Mouse (Mus musculus): Measurements from ENCODE around the gene Col7a1.

Gene Col7a1

GRCm38 (mm10) chr9:108985710-108986109, 32.3 kb downstream of the Col7a1 start, which contains the start of gene Ucn2:
Gene Ucn2 (plus strand): TSS chr9:108986010.
- DNase-seq (ENCODE audit: low spot score): no peak

DNA sequence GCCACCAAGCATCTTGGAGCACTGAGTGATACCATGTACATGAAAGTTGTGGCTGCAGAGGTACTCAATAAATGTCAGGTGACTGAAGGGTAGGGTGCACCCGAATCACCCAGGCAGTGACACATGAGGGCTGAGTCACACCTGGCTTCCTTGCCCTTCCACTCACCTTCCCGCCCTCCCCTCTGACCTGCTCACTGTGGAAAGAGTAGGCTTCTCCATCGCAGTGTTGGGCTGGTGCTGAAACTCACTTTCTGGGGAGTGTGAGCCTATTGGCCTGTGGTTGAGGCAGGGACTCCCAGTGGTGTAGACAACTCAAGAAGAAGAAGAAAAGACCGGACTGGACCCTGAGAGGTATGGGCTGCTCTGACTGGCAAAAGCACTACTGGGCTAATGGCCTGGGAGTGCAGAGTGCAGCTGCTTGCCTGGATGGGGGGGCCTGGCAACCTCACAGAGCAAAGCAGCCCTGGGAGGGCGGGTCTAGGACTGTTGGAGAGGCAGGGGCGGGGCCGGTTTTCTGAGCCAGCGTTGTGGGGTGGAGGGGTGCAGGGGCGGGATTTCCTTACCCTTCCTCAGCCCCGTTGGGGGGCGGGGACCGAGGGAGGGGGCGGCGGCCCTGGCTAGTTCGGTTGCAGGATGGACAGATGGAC, 34.4 kb downstream of the Col7a1 start:
- DNase-seq (ENCODE audit: low spot score): no peak

DNA sequence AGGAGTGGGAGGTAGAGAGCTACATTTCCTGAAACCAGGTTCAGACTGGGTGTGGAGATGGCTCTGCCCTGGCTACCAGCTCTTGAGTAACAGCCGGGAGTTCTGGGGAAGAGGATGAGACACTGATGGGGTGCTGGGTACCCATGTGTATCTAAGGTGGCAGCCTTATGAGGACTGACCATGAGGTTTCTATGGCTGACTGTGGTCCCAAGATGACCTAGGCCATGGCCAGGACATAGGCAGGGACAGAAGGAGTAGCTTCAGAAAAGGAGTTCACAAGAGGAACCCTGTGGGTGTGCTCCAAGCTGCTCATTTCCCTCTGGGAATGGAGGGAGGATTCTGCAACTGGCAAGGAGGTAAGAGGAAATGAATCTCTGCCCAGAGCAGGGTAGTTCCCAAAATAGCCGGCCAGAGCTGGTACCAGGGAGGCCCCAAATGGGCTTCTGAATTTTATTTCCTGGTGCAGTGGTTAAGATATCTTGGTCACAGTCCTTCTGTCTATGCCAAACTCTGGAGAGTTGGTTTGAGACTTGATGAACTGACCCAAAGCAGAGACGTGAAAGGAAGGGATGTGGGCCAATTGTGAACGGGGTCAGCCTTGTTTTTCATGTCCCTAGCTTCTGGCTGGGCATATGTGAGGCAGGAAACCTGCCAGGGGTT, 36.5 kb downstream of the Col7a1 start:
- DNase-seq (ENCODE audit: low spot score): no peak

- no peak for DNase-seq (ENCODE audit: low spot score)
Observed at GRCm38 (mm10) chr9:108990462-108990820, 37.1 kb downstream of the Col7a1 start.

GRCm38 (mm10) chr9:108991428-108992084, 38.2 kb downstream of the Col7a1 start, which contains the start of gene Pfkfb4:
Gene Pfkfb4 (plus strand): TSS chr9:108991778.
- peak; percentile 98 for DNase-seq (ENCODE audit: low spot score)

DNA sequence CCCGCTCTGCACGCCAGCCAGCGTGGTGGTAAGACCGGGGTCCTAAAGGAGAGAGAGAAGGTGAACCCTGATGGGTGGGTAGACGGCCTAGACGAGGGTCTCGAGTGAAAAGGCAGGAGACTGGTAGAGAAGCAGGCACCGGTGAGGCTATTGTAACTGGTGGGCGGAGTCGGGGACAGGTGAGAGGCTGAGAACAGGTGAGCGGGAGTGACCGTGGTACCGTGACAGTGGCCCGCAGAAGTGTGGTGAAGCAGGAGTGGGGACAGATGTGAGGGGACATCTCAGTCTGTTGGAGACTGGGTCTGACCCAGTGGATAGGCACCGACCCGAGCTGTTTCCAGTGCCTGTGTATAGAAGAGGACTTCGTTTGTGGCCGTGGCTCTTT, 38.7 kb downstream of the Col7a1 start:
- DNase-seq (ENCODE audit: low spot score): no peak

DNA sequence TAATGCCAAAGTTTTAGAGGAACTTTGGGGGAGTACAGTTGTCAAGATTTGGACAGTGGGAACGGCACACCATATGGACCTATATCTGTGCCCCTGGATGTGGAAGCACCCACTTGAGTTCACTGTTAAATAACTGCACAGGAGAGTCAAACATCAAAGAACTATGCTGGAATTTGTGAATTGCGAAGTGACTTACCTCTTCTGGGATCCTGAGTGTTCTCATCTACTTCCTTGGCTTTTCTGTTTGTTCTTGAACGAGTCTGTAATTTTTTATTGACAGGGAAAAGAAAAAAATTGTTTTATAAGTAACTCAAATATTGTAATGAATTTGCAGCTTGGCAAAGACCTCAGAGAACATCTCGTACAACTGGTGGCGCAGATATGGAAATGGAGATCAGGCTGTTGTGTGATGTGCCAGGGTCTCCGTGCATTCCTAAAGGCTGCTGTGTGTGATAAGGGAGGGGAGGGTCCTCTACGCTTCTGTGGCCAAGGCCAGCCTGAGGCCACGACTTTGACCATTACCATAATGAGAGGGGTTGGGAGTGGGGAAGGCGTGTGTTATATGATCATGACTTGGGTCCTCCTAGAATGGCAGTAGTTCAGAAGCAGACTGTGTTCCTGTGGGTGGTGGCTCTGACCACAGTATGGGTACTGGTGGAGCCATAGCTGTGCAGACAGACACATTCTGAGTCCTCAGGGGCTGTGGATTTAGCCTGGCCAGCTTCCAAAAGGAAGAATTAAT, 39.4 kb downstream of the Col7a1 start:
- DNase-seq (ENCODE audit: low spot score): no peak

GRCm38 (mm10) chr9:108996411-108996810, 43.0 kb downstream of the Col7a1 start:
- DNase-seq (ENCODE audit: low spot score): no peak

GRCm38 (mm10) chr9:108998287-108999166, 45.1 kb downstream of the Col7a1 start:
- no peak for DNase-seq (ENCODE audit: low spot score)

GRCm38 (mm10) chr9:108999167-108999526, 45.8 kb downstream of the Col7a1 start:
- DNase-seq (ENCODE audit: low spot score): no peak

DNA sequence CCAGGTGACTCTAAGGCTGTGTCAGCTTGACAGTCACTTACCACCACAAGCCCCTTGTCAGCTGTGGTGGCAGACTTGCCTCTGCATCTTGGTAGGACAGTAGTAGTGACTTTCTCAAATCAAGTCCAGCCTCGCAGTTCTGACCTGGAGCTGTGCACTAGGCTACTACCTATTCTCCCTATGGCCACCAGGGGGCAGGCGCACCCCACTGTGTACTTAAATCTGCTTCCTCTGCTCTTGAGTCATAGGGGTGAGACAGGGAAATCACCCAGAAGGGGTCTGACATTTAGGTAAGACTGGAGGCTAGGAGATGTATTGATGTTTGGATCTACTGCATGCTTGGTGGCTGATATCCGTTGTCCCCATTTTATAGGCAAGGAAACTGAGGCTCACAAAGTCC, 47.3 kb downstream of the Col7a1 start:
- DNase-seq (ENCODE audit: low spot score): peak; percentile 76

DNA sequence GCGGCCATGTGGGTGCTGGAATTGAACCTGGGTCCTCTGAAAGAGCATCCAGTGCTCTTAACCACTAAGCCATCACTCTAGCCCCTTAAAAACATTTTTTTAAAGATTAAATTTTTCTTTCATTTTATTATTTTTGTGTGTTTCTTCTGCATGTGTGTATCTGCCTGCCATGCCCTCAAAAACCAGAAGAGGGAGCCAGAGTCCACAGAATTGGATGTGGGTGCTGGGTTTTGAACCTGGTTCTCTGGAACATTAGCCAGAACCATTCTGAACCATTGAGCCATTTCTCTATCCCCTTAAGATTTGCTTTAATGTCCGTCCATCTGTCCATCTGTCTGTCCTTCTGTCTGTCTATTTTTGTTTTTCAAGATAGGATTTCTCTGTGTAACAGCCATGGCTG, 49.8 kb downstream of the Col7a1 start:
- DNase-seq (ENCODE audit: low spot score): peak; percentile 60

- DNase-seq (ENCODE audit: low spot score): no peak
Observed at GRCm38 (mm10) chr9:109007025-109007780, 53.8 kb downstream of the Col7a1 start.

GRCm38 (mm10) chr9:109008081-109008480, 54.7 kb downstream of the Col7a1 start:
- no peak for DNase-seq (ENCODE audit: low spot score)

DNA sequence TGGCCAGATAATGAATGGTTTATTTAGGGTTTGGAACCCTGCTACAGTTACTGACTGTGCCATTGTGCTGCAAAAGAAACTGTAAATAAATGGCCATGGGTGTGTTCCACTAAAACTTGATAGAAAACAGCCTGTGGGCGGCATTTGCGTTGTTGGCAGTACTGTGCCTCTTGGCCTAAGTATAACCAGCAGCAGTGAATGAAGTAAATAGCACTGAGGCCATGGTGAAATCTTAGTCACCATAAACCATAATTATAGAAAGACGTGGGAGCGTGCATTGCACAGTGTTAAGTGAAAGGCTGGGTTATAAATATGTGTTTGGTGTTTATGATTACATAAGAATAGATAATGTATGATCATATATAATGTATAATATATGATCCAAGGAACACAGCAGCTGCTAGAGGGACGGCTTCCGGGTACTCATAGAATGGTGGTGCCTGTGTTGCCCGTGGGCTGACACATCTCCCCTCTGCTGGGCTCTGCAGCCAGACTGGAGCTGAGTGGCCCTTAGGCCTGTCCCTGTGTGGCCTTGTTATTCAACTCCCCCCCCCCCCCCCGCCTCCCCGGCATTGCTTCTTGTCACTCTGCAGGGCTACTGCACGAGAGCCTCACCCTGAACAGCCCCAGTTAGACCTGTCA, 55.7 kb downstream of the Col7a1 start:
- no peak for DNase-seq (ENCODE audit: low spot score)

DNA sequence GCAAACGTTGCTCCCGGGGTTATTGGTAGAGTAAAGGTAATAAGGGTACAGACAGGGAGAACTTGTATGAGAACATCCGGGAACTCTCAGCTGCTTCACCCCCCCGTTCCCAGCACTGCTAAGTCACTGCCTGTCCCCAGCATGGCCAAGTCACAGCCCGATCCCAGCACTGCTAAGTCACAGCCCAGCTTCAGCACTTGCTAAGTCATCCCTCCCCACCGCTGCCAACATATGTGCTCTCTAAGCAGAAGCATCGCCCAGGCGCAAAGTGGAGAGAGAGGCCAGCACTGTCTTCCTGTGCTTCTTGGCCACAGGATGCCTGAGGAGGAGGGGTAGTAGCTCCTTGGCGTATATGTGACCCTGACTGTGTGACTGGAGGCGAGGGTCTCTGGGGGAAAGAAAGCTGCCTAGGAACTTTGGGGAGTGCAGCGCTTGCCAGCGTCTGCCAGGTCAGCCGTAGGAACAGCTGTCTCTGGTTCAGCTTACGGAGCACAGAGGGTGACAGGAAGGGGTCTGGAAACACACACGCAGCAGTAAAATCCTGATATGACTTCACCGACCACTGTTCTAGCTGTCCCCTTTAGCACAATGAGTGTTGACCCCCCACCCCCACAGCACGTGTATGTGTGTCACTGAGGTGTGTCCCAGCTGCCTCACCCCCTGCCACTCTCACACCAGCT, 56.4 kb downstream of the Col7a1 start:
- DNase-seq (ENCODE audit: low spot score): no peak

GRCm38 (mm10) chr9:109010316-109010690, 56.9 kb downstream of the Col7a1 start:
- no peak for DNase-seq (ENCODE audit: low spot score)

DNA sequence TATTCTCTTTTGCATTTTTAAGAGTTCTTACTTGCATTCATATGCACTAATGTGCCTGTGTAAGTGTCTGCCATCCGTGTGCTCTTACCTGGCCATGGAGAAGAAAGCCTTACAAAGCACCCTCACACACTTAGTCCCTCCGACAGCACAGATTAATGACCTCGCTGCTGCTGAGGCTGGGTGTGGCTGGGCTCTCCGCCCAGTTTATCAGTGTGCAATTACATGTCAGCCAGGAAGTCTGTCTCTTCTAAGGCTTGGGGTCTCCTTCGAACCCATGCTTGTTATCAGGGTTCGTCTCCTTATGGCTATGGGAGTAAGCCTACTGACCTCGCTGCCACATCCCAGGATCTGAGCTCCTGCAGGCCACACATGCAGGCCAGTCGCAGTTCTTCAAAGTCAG, 62.0 kb downstream of the Col7a1 start:
- no peak for DNase-seq (ENCODE audit: low spot score)

DNA sequence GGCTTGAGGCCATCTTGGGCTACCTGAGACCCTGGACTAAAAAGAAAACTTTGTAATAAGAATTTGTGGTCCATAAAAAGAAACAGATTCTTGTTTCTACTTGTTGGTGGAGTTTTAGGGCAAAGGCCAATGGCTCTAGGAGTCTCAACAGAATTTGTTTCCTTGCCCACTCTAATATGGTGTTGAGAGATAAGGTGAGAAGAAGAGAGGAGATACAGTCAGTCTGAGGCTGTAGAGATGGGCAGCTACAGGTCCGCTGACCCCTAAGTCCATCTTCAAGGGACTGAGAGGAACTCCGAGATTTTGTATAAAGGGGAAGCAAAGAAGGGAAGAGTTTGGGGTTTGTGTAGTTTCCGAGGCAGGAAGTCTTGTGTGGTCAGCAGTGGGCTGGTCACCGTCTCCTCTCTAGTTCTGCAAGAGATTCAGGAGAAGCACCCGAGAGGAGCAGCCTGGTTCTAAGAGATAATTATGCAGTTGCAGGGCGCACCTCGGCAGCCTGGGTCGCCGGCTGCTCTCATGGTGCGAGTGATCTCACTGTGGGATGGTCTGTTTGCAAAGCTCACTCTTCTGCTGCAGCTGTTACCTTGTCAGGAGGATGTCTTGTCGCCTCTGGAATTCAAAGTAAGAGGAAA, 63.7 kb downstream of the Col7a1 start:
- no peak for DNase-seq (ENCODE audit: low spot score)
